Mouse (Mus musculus) liver, adult 2 months (tissue): ENCODE results near the gene Atxn7.

Experiments used
- CTCF ChIP-seq: fragments of 200-500 bp; IDR thresholded peaks from 2 replicates; pipeline ENCODE4 v1.5.1; 2011; ENCODE audit warnings: low read depth, low read length, control low read depth
- POLR2A ChIP-seq: fragments of 200-500 bp; IDR thresholded peaks from 2 replicates; pipeline ENCODE4 v1.6.1; 2011; ENCODE audit warnings: low read length, control low read depth; ENCODE audit not compliant: insufficient read depth; ENCODE audit errors: extremely low read depth

- TF ChIP-seq CTCF (0 out of 2 replicates have a peak, but pooled peaks have one; percentile 11), POLR2A (no peak)
These were observed 93.1 kb downstream of the Atxn7 start for GRCm38 (mm10) chr14:14054386-14054785.
